Mouse (Mus musculus) C2C12 (cell line): ENCODE data around the gene Stab1. TPM values are rescaled to one million over a fixed set of nuclear protein-coding genes. Genes with fewer than 3 reads are reported as not detected.
A peak's percentile ranks its signal among the peaks of the same experiment; 100 is the strongest.

ENCODE experiments used
- H3K27me3 ChIP-seq: one replicate; pipeline ENCODE4 v1.6.1; 2011; ENCODE audit not compliant: control insufficient read depth, insufficient read depth, insufficient read length
- H3K36me3 ChIP-seq: one replicate; pipeline ENCODE4 v1.6.1; 2011; ENCODE audit not compliant: control insufficient read depth, insufficient read depth
- H3K4me3 ChIP-seq: one replicate; pipeline ENCODE4 v1.5.1; 2011; ENCODE audit warnings: mild to moderate bottlenecking, control low read depth; ENCODE audit not compliant: poor library complexity, insufficient read depth, severe bottlenecking
- H3K79me2 ChIP-seq: one replicate; pipeline ENCODE4 v1.6.1; 2011; ENCODE audit not compliant: control insufficient read depth, insufficient read depth
- H3K79me3 ChIP-seq: one replicate; pipeline ENCODE4 v1.6.1; 2011; ENCODE audit warnings: low read depth, control low read depth
- H3ac ChIP-seq: one replicate; pipeline ENCODE3; 2011; ENCODE audit warnings: low read depth; ENCODE audit not compliant: control insufficient read depth, insufficient read length
- CEBPB ChIP-seq: IDR thresholded peaks from one replicate; pipeline ENCODE4 v1.6.1; 2011; ENCODE audit warnings: low read depth, mild to moderate bottlenecking, control low read depth, moderate library complexity
- CTCF ChIP-seq: IDR thresholded peaks from one replicate; pipeline ENCODE4 v1.5.1; 2011; ENCODE audit not compliant: control insufficient read depth, insufficient read depth, insufficient read length
- FOSL1 ChIP-seq: IDR thresholded peaks from one replicate; pipeline ENCODE4 v1.8.0; 2011; ENCODE audit warnings: mild to moderate bottlenecking, low read length; ENCODE audit not compliant: poor library complexity, insufficient read depth, severe bottlenecking
- MAX ChIP-seq: IDR thresholded peaks from one replicate; pipeline ENCODE4 v1.6.1; 2011; ENCODE audit warnings: mild to moderate bottlenecking, control low read depth
- MYOD1 ChIP-seq: IDR thresholded peaks from one replicate; pipeline ENCODE4 v1.6.1; 2011; ENCODE audit warnings: low read depth; ENCODE audit not compliant: control insufficient read depth, insufficient read length
- MYOG ChIP-seq: IDR thresholded peaks from one replicate; pipeline ENCODE4 v1.6.1; 2011; ENCODE audit not compliant: control insufficient read depth, insufficient read length; ENCODE audit errors: extremely low read depth
- USF1 ChIP-seq: IDR thresholded peaks from one replicate; pipeline ENCODE4 v1.6.1; 2011; ENCODE audit warnings: low read depth, mild to moderate bottlenecking, control low read depth, moderate library complexity
- polyA plus RNA-seq: library from polyadenylated mRNA; unstranded; fragments of >200 nt; fragmentation: generic; extraction: Trizol; gene quantifications from one replicate; pipeline ENCODE4 v1.2.1, GENCODE M21; 2012; ENCODE audit warnings: missing spikeins

Stab1 gene
- polyA plus RNA-seq, 1 experiment = 0.25 TPM

DNA sequence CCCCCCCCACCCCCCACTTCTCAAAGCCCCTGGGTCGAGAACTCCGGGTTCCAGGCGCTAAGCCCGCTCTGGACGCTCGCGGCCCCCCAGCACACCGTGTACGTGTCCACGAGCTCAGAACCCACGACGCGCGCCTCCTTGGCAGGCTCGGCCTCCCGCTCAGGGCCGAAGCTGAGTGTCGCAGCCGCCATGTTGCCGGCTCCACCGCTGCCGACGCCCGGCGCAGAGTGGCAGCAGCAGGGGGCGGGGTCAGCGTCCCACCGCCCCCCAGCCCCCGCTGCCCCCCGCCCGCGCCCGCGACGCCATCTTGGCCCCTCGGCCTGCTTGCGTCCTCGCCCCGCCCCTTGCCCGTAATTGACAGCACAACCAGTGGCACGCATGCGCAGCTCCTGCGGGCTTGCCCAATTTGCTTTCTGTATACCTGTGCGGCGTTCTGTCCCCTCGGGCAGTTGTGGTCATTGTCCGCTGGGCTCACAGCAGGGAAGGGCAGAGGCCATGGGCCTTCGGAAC lies 38.1 kb upstream of the Stab1 start:
- peaks cover 35% of the 10 kb centered on the region for H3K36me3 ChIP-seq
- H3K79me2 ChIP-seq = peaks cover 62% of the 10 kb centered on the region
- H3K4me3 ChIP-seq = peak overlapping the region; percentile 88
- H3K79me3 ChIP-seq = peaks cover 49% of the 10 kb centered on the region
- TF ChIP-seq MAX (peak; percentile 38), CTCF (no peak)
- peak overlapping the region; percentile 77 for H3ac ChIP-seq
- H3K27me3 ChIP-seq = no peaks in the 10 kb centered on the region

- Histone ChIP-seq H3K36me3 (peaks cover 42% of the 10 kb centered on the region), H3K27me3 (no peaks in the 10 kb centered on the region), H3K79me3 (peaks cover 52% of the 10 kb centered on the region), H3ac (peak overlapping the region; percentile 77), H3K4me3 (peak overlapping the region; percentile 88), H3K79me2 (peaks cover 70% of the 10 kb centered on the region)
- TF ChIP-seq FOSL1 (no peak), USF1 (no peak), CTCF (no peak), MYOD1 (no peak), MYOG (no peak), MAX (no peak), CEBPB (no peak)
Measured at GRCm38 (mm10) chr14:31205562-31206467, 37.4 kb upstream of the Stab1 start.

DNA sequence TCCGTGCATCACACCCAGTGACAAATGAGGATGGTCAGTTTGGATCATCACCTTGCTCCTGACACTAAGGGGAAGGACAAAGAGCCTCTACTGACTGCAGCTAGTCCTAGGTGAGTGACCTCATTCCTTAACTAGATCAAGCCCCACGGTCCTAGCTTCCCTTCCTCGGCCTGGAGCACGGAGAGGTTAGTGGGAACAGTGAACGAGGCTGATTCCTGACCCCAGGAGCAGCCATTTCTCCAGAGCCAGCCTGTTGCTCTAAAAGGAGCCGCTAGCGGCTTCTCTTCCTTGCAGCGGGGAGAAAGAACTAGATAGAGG lies 36.8 kb upstream of the Stab1 start:
- Histone ChIP-seq H3K27me3 (no peaks in the 10 kb centered on the region), H3K79me3 (peaks cover 58% of the 10 kb centered on the region), H3K36me3 (peaks cover 43% of the 10 kb centered on the region), H3K4me3 (peak overlapping the region; percentile 88), H3ac (peak overlapping the region; percentile 77), H3K79me2 (peaks cover 76% of the 10 kb centered on the region)
- no peak for TF ChIP-seq MYOG
- no peak for TF ChIP-seq MAX
- no peak for TF ChIP-seq CEBPB
- no peak for TF ChIP-seq FOSL1
- TF ChIP-seq USF1 = no peak
- TF ChIP-seq CTCF = no peak
- TF ChIP-seq MYOD1 = no peak

GRCm38 (mm10) chr14:31204844-31205243 lies 36.4 kb upstream of the Stab1 start:
- Histone ChIP-seq H3K4me3 (peak overlapping the region; percentile 88), H3K79me3 (peaks cover 62% of the 10 kb centered on the region), H3K36me3 (peaks cover 46% of the 10 kb centered on the region)

DNA sequence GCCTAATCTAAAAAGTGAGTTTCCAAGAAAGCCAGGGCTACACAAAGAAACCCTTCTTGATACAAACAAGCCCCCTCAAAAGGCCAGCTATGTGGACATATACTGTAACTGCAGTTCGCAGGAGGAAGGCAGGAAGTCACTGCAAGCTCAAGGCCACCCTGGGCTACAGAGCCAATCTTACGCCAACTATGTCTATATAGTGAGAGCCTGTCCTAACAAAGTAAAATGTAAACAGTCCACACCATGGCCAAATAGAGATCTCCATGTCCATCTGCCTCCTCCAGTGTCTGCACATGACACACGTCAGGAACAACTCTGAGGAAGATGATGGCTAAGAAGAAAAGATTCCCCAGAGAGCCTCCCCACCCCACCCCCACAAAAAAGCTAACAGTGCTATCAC lies 31.6 kb upstream of the Stab1 start:
- no peak overlapping the region for H3ac ChIP-seq
- no peaks in the 10 kb centered on the region for H3K27me3 ChIP-seq
- H3K36me3 ChIP-seq = peaks cover 84% of the 10 kb centered on the region
- peaks cover 98% of the 10 kb centered on the region for H3K79me2 ChIP-seq
- H3K79me3 ChIP-seq = peaks cover 73% of the 10 kb centered on the region
- no peak for TF ChIP-seq CTCF
- no peak for TF ChIP-seq MYOG
- TF ChIP-seq MYOD1 = no peak
- TF ChIP-seq MAX = no peak
- TF ChIP-seq FOSL1 = no peak
- TF ChIP-seq USF1 = no peak
- no peak for TF ChIP-seq CEBPB
- H3K4me3 ChIP-seq = no peak overlapping the region

More at GRCm38 (mm10) chr14:31204844-31205243, 36.4 kb upstream of the Stab1 start:
- H3ac ChIP-seq = peak overlapping the region; percentile 77
- peaks cover 79% of the 10 kb centered on the region for H3K79me2 ChIP-seq
- no peak for TF ChIP-seq CEBPB
- no peak for TF ChIP-seq USF1
- no peak for TF ChIP-seq MYOD1
- TF ChIP-seq MAX = no peak
- no peak for TF ChIP-seq CTCF
- TF ChIP-seq MYOG = no peak
- no peak for TF ChIP-seq FOSL1
- no peaks in the 10 kb centered on the region for H3K27me3 ChIP-seq

- H3K4me3 ChIP-seq = no peak overlapping the region
- H3K36me3 ChIP-seq = peaks cover 88% of the 10 kb centered on the region
- H3K27me3 ChIP-seq = no peaks in the 10 kb centered on the region
- H3ac ChIP-seq = no peak overlapping the region
- peaks cover 72% of the 10 kb centered on the region for H3K79me3 ChIP-seq
- H3K79me2 ChIP-seq = peaks cover 98% of the 10 kb centered on the region
- TF ChIP-seq CTCF (no peak), MYOG (no peak)
Measured at GRCm38 (mm10) chr14:31199599-31199998, 31.2 kb upstream of the Stab1 start.
